Mouse (Mus musculus) hindlimb bud, embryonic 11.5 days (tissue): ENCODE results near the gene Pram1.
"Not testable (repeated sequence)": the region's sequence is repeated elsewhere in the genome, so short reads cannot be mapped to it uniquely, and the experiment has no call there.

Experiments used
- DNase-seq: peaks from one replicate; pipeline ENCODE4 v3.0.0-alpha.2; 2012; ENCODE audit warnings: low read depth, low spot score; ENCODE audit errors: extremely low spot score

Pram1 gene

GRCm38 (mm10) chr17:33637516-33638276 is at the start of gene Pram1:
Gene Pram1, plus strand, starts transcription at chr17:33638056.
- no peak for DNase-seq

- no peak for DNase-seq
These were observed 40.6 kb upstream of the Pram1 start for GRCm38 (mm10) chr17:33597271-33597670.

- DNase-seq = no peak
These were observed 39.4 kb upstream of the Pram1 start for GRCm38 (mm10) chr17:33598506-33598905.

GRCm38 (mm10) chr17:33599836-33600475 is 37.9 kb upstream of the Pram1 start:
- no peak for DNase-seq

- DNase-seq = no peak
These were observed 37.0 kb upstream of the Pram1 start for GRCm38 (mm10) chr17:33600831-33601230.

- DNase-seq = no peak
These were observed 35.9 kb upstream of the Pram1 start for GRCm38 (mm10) chr17:33601947-33602346.

GRCm38 (mm10) chr17:33607273-33607672 is 30.6 kb upstream of the Pram1 start:
- no peak for DNase-seq

GRCm38 (mm10) chr17:33610548-33610947 is 27.3 kb upstream of the Pram1 start:
- no peak for DNase-seq

- DNase-seq = not testable (repeated sequence)
These were observed 24.1 kb upstream of the Pram1 start for GRCm38 (mm10) chr17:33613726-33614125.

GRCm38 (mm10) chr17:33627281-33627680 is 10.6 kb upstream of the Pram1 start:
- DNase-seq = no peak

- DNase-seq = peak; percentile 85
These were observed 9.0 kb upstream of the Pram1 start, which contains the start of gene Zfp414 for GRCm38 (mm10) chr17:33628621-33629486. Gene Zfp414, plus strand, starts transcription at chr17:33629090.

- no peak for DNase-seq
These were observed 8.2 kb upstream of the Pram1 start for GRCm38 (mm10) chr17:33629487-33630125.

GRCm38 (mm10) chr17:33630171-33630895 is 7.5 kb upstream of the Pram1 start:
- DNase-seq = no peak

GRCm38 (mm10) chr17:33631236-33631635 is 6.6 kb upstream of the Pram1 start:
- no peak for DNase-seq

- DNase-seq = no peak
These were observed 6.1 kb upstream of the Pram1 start for GRCm38 (mm10) chr17:33631796-33632195.

- no peak for DNase-seq
These were observed 818 bp upstream of the Pram1 start for GRCm38 (mm10) chr17:33637038-33637437.

GRCm38 (mm10) chr17:33639743-33640142 is 1.9 kb downstream of the Pram1 start:
- DNase-seq = no peak

GRCm38 (mm10) chr17:33644068-33644467 is 6.2 kb downstream of the Pram1 start:
- DNase-seq = no peak

- DNase-seq = no peak
These were observed 7.2 kb downstream of the Pram1 start for GRCm38 (mm10) chr17:33645073-33645472.

- DNase-seq = no peak
These were observed 12.1 kb downstream of the Pram1 start for GRCm38 (mm10) chr17:33649781-33650475.
